Mouse (Mus musculus) embryonic facial prominence, embryonic 13.5 days (tissue): ENCODE results near the gene H2-Q10. TPM values are rescaled to one million over a fixed set of nuclear protein-coding genes. Genes with fewer than 3 reads are reported as not detected.
A peak's percentile ranks its signal among the peaks of the same experiment; 100 is the strongest.
"Not testable (repeated sequence)": the region's sequence is repeated elsewhere in the genome, so short reads cannot be mapped to it uniquely, and the experiment has no call there.

Source experiments
- ATAC-seq: fragments of 200-750 bp; cut with Nextera tagmentation; 2 replicates; pipeline ENCODE4 v1.8.0; 2017; ENCODE audit warnings: low read depth; ENCODE audit not compliant: insufficient number of reproducible peaks, insufficient read depth, low FRiP score, low TSS enrichment
- H3K27ac ChIP-seq: fragments of 300-500 bp; sonication (generic); 2 replicates; pipeline ENCODE4 v1.5.1; 2015; ENCODE audit warnings: moderate library complexity, mild to moderate bottlenecking, inconsistent platforms
- H3K27me3 ChIP-seq: fragments of 300-500 bp; sonication (generic); 2 replicates; pipeline ENCODE4 v1.6.1; 2015; ENCODE audit warnings: mild to moderate bottlenecking, inconsistent platforms
- H3K36me3 ChIP-seq: fragments of 300-500 bp; sonication (generic); 2 replicates; pipeline ENCODE4 v1.6.1; 2015; ENCODE audit warnings: mild to moderate bottlenecking, inconsistent platforms
- H3K4me1 ChIP-seq: fragments of 300-500 bp; sonication (generic); 2 replicates; pipeline ENCODE4 v1.6.1; 2015; ENCODE audit warnings: inconsistent platforms
- H3K4me2 ChIP-seq: fragments of 300-500 bp; sonication (generic); 2 replicates; pipeline ENCODE4 v1.6.1; 2015; ENCODE audit warnings: moderate library complexity, mild to moderate bottlenecking, inconsistent platforms
- H3K4me3 ChIP-seq: fragments of 300-500 bp; sonication (generic); 2 replicates; pipeline ENCODE4 v1.5.1; 2015; ENCODE audit warnings: mild to moderate bottlenecking, inconsistent platforms
- H3K9ac ChIP-seq: fragments of 300-500 bp; sonication (generic); 2 replicates; pipeline ENCODE4 v1.6.1; 2015; ENCODE audit warnings: mild to moderate bottlenecking, inconsistent platforms
- H3K9me3 ChIP-seq: fragments of 300-500 bp; sonication (generic); 2 replicates; pipeline ENCODE4 v1.6.1; 2016; ENCODE audit warnings: inconsistent platforms
- WGBS: fragments of 180-500 bp; shearing (Covaris S2); methylation state at CpG from one replicate; pipeline ENCODE4 v1.1.7; 2015; ENCODE audit warnings: mixed read lengths; 5-methylcytosine and 5-hydroxymethylcytosine counted together
- polyA plus RNA-seq: library from polyadenylated mRNA; unstranded; fragments of >200 nt; fragmentation: Nextera tagmentation; extraction: Ambion mirVana; gene quantifications from 2 replicates; pipeline ENCODE4 v1.2.1, GENCODE M21; 2015

Gene H2-Q10
- polyA plus RNA-seq, 1 experiment from 2014 or later = 0.14 TPM

DNA sequence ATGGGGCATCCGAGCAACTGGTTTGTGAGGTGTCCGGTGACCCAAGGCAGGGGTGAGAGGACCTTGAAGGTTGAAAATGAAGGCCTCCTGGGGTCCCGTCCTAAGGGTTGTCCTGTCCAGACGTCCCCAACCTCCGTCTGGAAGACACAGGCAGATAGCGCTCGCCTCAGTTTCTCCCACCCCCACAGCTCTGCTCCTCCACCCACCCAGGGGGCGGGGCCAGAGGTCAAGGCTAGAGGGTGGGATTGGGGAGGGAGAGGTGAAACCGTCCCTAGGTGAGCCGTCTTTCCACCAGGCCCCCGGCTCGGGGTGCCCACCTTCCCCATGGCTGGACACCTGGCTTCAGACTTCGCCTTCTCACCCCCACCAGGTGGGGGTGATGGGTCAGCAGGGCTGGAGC is 35.9 kb downstream of the H2-Q10 start, which contains the start of gene Pou5f1:
Gene Pou5f1, plus strand, starts transcription at position 243 of the 400 bp plus-strand sequence.
- peaks cover 45% of the 10 kb centered on the region for H3K27me3 ChIP-seq
- WGBS = 46% methylated on average over 13 of the region's 13 CpGs

DNA sequence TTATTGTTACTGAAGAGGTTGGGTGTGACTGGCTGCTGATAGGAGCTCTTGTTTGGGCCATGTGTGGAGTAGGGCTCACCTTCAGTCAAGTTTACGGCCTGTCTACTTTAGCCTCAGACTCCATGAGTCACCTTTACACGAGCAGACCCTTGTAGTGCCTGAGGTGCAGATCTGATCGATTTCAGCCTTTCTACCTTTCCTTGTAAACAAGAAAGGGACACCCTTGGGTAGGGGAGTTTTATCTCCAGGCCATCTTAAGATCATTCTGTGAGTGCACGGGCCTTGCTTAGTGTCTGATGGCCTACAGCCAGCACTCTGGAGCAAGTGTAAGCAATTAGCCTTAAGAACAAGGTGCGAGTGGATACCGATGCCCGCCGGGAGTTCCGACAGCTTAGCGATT is 37.0 kb downstream of the H2-Q10 start:
- 14% methylated on average over 10 of the region's 10 CpGs for WGBS
- no peak for ATAC-seq
- peaks cover 21% of the 10 kb centered on the region for H3K4me1 ChIP-seq
- no peak overlapping the region for H3K27ac ChIP-seq
- no peak overlapping the region for H3K9ac ChIP-seq
- no peaks in the 10 kb centered on the region for H3K36me3 ChIP-seq
- no peak overlapping the region for H3K4me2 ChIP-seq
- peaks cover 45% of the 10 kb centered on the region for H3K27me3 ChIP-seq
- no peak overlapping the region for H3K4me3 ChIP-seq
- H3K9me3 ChIP-seq = no peaks in the 10 kb centered on the region

More for the DNA sequence above, 35.9 kb downstream of the H2-Q10 start, which contains the start of gene Pou5f1:
- Histone ChIP-seq H3K4me1 (peaks cover 22% of the 10 kb centered on the region), H3K4me3 (no peak within 1 kb of the TSS), H3K9me3 (no peaks in the 10 kb centered on the region), H3K9ac (no peak within 1 kb of the TSS), H3K27ac (no peak within 1 kb of the TSS), H3K4me2 (no peak within 1 kb of the TSS), H3K36me3 (no peaks in the 10 kb centered on the region)
- no peak for ATAC-seq

DNA sequence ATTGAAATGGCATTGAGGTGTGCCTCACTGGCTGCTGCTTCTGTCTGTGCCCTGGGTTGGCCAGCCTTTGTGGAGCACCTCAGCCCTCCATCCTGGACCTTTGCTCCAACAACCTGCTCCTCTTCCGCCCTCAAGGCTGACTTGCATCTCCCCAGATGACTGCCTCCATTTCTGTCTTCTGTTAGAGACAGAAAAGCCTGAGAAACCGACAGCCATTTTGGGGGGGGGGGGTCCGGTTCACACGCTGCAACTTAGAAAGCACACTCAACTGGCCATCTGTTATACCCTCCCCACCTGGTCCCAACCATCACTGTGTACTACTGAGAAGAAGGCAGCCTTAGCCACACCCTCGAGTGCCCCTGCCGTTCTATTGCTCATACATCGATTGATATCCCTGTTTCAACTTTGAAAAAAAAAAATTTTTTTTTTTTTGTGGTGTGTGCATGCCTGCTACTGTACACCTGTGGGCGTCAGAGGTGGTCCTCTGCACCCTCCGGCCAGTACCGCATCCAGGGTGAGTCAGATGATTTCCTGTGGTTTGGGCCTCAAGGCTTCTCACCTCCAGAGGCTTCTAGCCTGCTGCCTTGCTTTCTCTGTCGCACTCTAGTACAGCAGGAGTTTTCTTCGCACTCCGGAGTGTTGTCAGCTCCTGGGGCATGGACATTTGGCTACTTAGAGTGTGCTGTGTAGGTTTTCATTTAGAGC is 37.8 kb downstream of the H2-Q10 start:
- peaks cover 13% of the 10 kb centered on the region for H3K4me1 ChIP-seq
- 28% methylated on average over 13 of the region's 13 CpGs for WGBS
- H3K27me3 ChIP-seq = peaks cover 45% of the 10 kb centered on the region
- no peaks in the 10 kb centered on the region for H3K9me3 ChIP-seq
- peaks cover 5% of the 10 kb centered on the region; the same call in 1 of the 2 replicates for H3K36me3 ChIP-seq
- no peak overlapping the region for H3K27ac ChIP-seq
- no peak for ATAC-seq
- no peak overlapping the region for H3K4me2 ChIP-seq
- no peak overlapping the region for H3K9ac ChIP-seq
- H3K4me3 ChIP-seq = no peak overlapping the region

DNA sequence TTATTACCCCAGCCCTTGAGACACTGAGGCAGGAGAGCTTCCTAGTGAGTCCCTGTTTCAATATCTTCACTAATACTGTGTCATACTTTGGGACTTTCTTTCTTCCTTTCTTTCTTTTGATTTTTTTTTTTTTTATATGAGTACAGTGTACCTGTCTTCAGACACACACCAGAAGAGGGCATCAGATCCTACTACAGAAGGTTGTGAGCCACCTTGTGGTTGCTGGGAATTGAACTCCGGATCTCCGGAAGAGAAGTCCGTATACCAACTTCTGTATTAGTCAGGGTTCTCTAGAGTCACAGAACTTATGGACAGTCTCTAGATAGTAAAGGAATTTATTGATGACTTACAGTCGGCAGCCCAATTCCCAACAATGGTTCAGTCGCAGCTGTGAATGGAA is 38.4 kb downstream of the H2-Q10 start:
- H3K27ac ChIP-seq = not testable (repeated sequence)

DNA sequence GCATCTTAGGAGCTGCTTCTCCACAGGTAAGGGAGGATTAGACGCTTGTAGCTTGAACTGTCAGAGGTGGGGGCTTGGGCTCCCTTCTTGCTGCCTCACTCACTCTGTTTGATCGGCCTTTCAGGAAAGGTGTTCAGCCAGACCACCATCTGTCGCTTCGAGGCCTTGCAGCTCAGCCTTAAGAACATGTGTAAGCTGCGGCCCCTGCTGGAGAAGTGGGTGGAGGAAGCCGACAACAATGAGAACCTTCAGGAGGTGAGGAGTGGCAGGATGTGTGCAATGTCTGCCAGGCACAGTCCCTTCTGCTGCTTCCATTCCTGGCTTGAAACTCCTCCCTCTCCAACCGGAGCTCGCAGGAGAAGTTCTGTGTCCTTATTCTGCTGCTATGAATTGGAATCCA is 39.4 kb downstream of the H2-Q10 start:
- Histone ChIP-seq H3K4me1 (peaks cover 10% of the 10 kb centered on the region), H3K36me3 (peaks cover 10% of the 10 kb centered on the region; the same call in 1 of the 2 replicates)

More for the DNA sequence above, 38.4 kb downstream of the H2-Q10 start:
- ATAC-seq, H3K9ac ChIP-seq, H3K36me3 ChIP-seq, H3K4me2 ChIP-seq, H3K9me3 ChIP-seq, H3K4me3 ChIP-seq: not testable (repeated sequence)
- Histone ChIP-seq H3K4me1 (peaks cover 10% of the 10 kb centered on the region; the same call in 1 of the 2 replicates), H3K27me3 (peaks cover 45% of the 10 kb centered on the region)
- WGBS = 53% methylated on average over 5 of the region's 5 CpGs

DNA sequence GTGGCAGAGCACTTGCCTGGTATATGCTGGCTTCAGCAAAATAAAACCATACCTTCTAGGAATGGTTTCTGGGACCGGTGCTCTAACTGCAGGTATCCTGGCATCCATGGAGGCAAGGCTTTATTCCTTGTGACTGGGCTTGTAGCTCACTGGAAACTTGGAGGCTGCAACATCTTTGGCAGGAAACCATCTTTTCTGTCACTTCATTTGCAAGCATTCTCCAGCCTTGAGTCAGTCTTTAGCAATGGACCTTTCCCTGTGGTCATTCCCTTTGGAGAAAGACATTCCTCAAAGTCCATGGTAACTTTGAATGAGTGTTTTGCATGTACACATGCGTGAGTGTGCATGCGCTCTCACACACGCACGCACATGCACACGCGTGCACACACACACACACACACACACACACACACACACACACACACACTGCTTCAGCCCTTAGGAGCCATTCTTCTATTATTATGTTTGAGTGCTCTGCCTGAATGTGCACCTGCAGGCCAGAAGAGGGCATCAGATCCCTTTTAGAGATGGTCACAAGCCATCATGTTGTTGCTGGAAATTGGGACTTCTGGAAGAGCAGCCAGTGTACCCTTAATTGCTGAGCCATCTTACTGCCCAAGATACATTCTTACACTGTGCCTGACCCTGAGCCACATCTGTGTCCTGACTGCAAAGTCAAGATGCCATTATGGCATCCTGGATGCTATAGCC is 43.2 kb downstream of the H2-Q10 start:
- Histone ChIP-seq H3K4me1 (peaks cover 32% of the 10 kb centered on the region), H3K9ac (no peak overlapping the region), H3K27ac (no peak overlapping the region), H3K4me2 (no peak overlapping the region), H3K4me3 (no peak overlapping the region), H3K36me3 (peaks cover 10% of the 10 kb centered on the region; the same call in 1 of the 2 replicates), H3K9me3 (no peaks in the 10 kb centered on the region), H3K27me3 (peaks cover 7% of the 10 kb centered on the region; the same call in 1 of the 2 replicates)
- no peak for ATAC-seq
- WGBS = 91% methylated on average over 7 of the region's 7 CpGs

More for the DNA sequence above, 39.4 kb downstream of the H2-Q10 start:
- 15% methylated on average over 8 of the region's 8 CpGs for WGBS
- Histone ChIP-seq H3K9me3 (no peaks in the 10 kb centered on the region), H3K27me3 (peaks cover 45% of the 10 kb centered on the region), H3K4me3 (no peak overlapping the region), H3K4me2 (no peak overlapping the region), H3K27ac (no peak overlapping the region), H3K9ac (peak overlapping the region; percentile 36; the same call in 1 of the 2 replicates)
- ATAC-seq = no peak

DNA sequence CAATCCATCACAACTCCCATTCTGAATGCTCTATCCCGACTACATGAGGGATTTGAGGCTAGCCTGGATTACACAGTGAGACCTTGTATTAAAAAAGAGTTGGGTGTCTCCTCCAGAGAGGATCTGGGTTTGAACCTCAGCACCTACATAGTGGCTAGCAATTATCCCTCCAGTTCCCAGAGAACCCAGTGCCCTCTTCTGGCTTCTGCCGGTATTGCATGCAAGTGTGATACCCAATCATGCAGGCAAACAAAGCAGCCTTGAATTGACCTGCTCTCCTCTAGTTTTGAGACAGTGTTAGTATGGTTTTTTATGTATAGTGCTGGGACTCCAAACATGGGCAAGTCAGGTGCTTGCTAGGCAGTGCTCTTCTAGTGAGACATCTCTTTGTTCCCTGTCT is 44.0 kb downstream of the H2-Q10 start:
- H3K4me3 ChIP-seq = no peak overlapping the region; the same call in 1 of the 2 replicates

DNA sequence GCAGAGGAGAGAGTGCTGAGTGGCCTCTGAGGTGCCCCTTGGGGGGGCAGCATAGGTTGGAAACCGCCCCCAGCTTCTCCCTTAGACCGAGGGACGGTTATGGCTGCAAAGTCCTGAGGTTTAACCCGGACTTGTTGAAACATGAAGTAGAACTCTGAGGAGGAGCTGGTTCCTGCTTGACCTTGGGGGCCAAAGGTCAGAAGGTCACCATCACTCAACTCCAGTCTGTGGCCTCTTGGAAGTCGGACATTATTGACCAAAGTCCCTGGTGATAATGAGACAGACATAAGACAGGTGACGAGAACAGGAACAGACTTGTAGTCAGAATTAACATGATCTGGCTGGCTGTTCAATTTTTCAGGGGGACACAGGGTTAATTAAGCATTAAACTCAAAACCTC is 44.9 kb downstream of the H2-Q10 start:
- Histone ChIP-seq H3K9me3 (no peaks in the 10 kb centered on the region), H3K4me3 (peak overlapping the region; percentile 60), H3K4me1 (peaks cover 39% of the 10 kb centered on the region), H3K27ac (no peak overlapping the region), H3K4me2 (peak overlapping the region; percentile 89), H3K36me3 (peaks cover 10% of the 10 kb centered on the region; the same call in 1 of the 2 replicates), H3K9ac (peak overlapping the region; percentile 76), H3K27me3 (no peaks in the 10 kb centered on the region)
- WGBS = 39% methylated on average over 6 of the region's 6 CpGs
- no peak for ATAC-seq

More for the DNA sequence above, 44.0 kb downstream of the H2-Q10 start:
- H3K36me3 ChIP-seq = peaks cover 10% of the 10 kb centered on the region; the same call in 1 of the 2 replicates
- peaks cover 39% of the 10 kb centered on the region for H3K4me1 ChIP-seq
- H3K9ac ChIP-seq = no peak overlapping the region
- H3K27me3 ChIP-seq = peaks cover 3% of the 10 kb centered on the region; the same call in 1 of the 2 replicates
- ATAC-seq = no peak
- no peak overlapping the region for H3K27ac ChIP-seq
- no peaks in the 10 kb centered on the region for H3K9me3 ChIP-seq
- peak overlapping the region; percentile 89; the same call in 1 of the 2 replicates for H3K4me2 ChIP-seq
- 7% methylated on average over 2 of the region's 2 CpGs for WGBS

DNA sequence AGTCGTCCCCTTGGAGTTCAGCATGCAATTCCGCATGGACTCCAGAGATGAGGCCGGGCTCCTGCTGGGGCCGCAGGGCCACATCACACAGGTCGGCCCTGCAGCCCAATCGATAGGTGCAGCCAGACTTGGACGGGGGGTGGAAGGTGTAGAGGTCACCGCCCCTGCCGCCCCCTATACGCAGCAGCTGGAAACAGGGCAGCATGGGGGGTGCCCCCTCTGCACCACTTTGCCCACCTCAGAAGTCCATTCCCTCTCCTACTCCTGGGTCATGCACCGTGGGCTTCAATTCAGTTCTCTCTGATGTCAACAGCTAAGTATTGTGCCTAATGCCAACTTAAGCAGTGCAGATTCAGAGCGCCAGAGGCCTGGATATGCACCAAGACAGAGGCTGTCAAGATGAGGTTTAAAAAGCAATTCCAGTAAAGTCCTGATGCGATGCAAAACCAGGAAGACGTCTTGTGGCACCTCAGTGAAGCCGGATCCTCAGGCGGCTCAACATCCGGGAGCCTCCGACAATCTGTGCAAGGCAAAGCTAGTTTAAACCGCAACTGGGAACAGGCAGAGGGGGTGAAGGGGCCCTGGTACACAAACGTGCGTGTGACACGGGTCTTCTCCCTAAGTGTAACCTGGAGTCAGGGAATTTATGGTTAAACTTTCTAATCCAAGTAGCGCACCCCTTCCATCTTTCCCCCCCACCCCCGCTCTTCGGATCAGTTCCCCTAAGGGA is 46.2 kb downstream of the H2-Q10 start:
- ATAC-seq = no peak
- H3K9me3 ChIP-seq = no peaks in the 10 kb centered on the region
- H3K4me1 ChIP-seq = peaks cover 41% of the 10 kb centered on the region
- H3K36me3 ChIP-seq = peaks cover 14% of the 10 kb centered on the region
- 7% methylated on average over 25 of the region's 25 CpGs for WGBS
- H3K4me2 ChIP-seq = peak overlapping the region; percentile 89
- H3K4me3 ChIP-seq = peak overlapping the region; percentile 60
- peak overlapping the region; percentile 34; the same call in 1 of the 2 replicates for H3K27ac ChIP-seq
- peak overlapping the region; percentile 76 for H3K9ac ChIP-seq
- H3K27me3 ChIP-seq = no peaks in the 10 kb centered on the region

DNA sequence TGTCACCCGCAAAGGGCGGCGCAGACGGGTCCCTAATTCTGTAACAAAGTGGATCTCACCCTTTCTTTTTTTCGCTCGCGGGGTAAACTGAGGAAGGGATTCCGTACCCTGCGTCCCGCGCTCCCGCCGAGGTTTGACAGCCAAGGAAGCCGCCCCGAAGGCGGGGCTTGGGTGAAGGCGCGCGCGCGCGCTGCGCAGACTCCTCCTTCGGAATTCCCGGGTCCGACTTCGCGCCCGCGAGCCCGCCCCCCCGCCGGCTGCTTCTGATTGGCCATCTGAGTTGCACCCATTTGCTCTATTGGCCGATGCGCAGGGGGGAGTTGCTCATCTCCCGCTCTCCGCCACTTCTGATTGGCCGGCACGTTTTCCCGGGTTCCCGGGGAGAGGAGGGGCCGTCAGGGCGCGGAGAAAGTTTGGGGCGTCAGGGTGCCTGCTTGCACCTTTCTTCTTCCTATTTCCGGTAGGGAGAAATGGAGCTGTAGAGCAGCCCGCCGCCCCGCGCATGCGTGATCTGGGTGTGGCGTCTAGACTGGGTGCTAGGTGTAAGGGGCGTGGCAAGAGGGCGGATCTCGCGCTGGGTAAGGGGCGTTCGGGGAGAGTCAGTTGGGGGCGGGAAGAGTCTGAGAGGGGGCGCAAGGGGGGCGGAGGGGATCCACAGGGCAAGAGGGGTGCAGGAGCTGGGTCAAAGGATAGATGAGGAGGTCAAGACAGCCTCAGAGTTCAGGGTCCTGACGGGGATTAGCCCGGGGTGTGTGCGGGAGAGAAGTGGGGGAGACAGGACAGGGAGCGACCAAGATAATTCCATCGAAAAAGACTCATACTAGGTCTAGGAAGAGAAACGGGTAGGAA is 47.0 kb downstream of the H2-Q10 start, which contains the start of the genes Tcf19 and Cchcr1:
Gene Tcf19, minus strand, starts transcription at position 173 of the 849 bp plus-strand sequence.
Gene Cchcr1, plus strand, starts transcription at position 449 of the 849 bp plus-strand sequence.
- H3K9me3 ChIP-seq = no peaks in the 10 kb centered on the region
- WGBS = under 1% methylated on average over 67 of the region's 67 CpGs
- ATAC-seq = peak; percentile 92

More for the DNA sequence above, 47.0 kb downstream of the H2-Q10 start, which contains the start of the genes Tcf19 and Cchcr1:
- Histone ChIP-seq H3K4me1 (peaks cover 41% of the 10 kb centered on the region), H3K9ac (peak within 1 kb of the TSS; percentile 79), H3K4me3 (peak within 1 kb of the TSS; percentile 60), H3K27ac (peak within 1 kb of the TSS; percentile 78), H3K4me2 (peak within 1 kb of the TSS; percentile 89), H3K27me3 (no peaks in the 10 kb centered on the region), H3K36me3 (peaks cover 21% of the 10 kb centered on the region)
